Mouse (Mus musculus) T-helper 1 cell (primary cell): ENCODE results near the gene C2cd3.
"Not testable (repeated sequence)": the region's sequence is repeated elsewhere in the genome, so short reads cannot be mapped to it uniquely, and the experiment has no call there.

ENCODE experiments used
- in situ Hi-C: fragments of 300-600 bp; cut with MboI, MseI; formaldehyde crosslinking; loops from one replicate; pipeline ENCODE4 v1.15.1; 2025; ENCODE audit warnings: high pct_unique_total_duplicates

The C2cd3 gene

DNA sequence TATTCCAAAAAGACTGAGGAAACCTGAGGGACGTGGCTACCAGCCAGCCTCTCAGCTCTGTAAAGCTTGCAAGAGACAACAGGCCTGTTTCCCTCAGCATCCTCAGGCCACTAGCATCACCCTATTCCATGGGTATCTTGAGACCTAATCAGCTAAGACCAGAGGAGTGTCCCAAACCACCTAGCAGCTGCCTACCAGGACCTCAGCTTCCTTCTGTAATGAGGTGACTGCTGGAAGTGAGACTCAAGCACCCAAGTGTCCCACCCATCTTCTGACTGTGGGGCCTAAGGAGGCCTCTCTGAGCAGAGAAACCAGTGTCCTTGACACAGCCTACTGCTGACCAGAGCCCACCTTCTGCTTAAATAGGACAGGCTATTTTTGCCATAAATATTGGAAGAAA lies 97.5 kb downstream of the C2cd3 start:
- in situ Hi-C loops = loop anchor here (25.0 kb wide), 1 partner anchor 807 kb away; no protein-coding TSS in a partner anchor

DNA sequence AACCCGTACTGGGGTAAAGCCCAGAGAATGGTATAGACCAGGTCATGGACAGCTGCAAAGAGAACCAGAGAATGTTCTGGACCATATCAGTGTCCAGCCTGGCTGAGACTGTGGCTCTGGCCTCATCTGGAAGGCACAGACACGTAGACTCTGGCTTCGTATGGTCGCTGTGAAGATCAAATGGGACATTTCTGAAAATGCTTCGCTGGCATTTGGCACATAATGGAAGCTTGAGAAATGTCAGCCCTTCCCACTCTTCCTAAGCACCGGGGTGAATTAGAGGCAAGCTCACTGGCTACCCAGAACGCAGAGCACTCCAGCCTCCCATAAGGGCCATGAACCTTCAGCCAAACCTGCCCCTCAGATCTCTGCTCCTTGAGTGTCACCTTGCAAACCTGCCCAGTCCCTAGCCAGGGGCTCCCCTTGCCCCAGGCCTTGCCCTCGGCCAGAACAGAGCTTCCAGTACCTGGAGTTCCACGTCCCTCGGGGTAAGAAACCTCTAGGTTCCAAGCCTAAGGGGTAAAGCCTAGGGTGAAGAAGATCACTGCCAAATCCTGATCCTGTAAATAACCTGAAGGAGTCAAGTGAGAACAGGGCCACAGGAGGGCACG lies 98.9 kb downstream of the C2cd3 start:
- in situ Hi-C loops = loop anchor here (25.0 kb wide), 1 partner anchor 809 kb away; no protein-coding TSS in a partner anchor

DNA sequence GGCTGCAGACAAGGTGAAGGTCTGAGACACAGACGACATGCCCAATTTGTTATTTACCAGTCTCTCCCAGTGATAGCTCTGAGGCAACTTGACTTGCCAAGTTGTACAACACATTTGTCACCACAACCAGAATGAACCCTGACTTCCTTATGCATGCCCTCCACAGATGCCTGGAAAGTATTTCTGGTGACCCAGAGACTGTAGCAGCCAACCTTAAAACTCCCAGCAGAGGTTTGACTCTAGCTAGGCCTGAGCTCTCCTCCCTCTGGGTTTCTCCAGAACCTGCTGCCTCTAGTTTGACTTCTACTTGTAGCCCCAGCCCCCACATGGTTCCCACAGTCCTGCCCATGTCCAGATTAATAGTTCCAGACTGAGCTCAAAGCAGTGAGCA lies 99.4 kb downstream of the C2cd3 start:
- in situ Hi-C loops = loop anchor here (25.0 kb wide), 1 partner anchor 809 kb away; no protein-coding TSS in a partner anchor

DNA sequence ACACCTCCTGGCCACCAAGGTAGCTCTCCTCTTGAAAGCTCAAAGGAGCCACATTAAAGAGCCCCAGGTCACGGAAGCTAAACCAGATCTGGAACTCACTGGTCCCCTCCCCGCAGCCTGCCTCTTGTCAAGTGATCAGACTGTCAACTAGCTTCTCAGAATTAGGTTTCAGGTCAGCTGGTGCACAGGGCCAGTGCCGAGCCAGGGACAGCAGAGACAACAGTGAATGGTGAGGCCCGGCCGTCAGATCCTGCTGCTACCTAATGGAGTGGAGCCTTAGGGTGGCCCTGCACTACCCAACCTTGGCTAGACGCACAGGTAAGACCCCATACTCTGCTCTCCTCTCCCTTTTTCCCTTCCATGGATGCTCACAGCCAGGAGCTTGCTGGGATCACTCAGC lies 100.7 kb downstream of the C2cd3 start, which contains the start of gene Ucp3:
Ucp3 (plus strand) TSS at position 214 of the 400 bp plus-strand sequence.
- in situ Hi-C loops = loop anchor here (25.0 kb wide), 1 partner anchor 810 kb away; no protein-coding TSS in a partner anchor

DNA sequence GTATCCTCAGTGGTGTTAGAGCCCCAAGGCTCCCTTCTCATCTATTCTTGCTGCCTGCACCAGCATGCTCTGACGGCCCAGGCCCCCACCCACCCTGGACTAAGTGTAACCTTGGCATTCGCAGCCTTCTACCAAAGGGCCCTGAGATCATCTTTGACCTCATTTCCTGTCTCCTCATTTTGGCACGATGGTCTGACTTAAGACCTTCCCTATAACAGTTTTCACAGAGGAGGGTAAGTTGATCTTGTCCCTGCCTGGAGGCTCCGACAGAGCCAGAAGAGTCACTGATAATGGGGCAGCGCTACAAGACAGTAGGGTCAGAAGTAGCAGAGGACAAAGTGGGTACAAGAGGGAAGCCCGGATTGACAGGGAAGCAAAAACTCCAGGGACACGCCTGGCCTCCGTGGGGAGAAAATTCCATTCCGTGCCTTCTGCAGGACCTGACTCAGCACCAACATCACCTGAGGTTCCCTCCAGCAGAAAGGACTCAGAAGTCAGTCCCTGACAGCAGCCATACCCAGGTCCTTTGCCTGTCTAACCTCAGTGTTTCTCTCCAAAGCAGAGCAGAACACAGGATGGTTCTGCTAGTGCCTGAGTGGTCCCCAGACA lies 101.9 kb downstream of the C2cd3 start:
- in situ Hi-C loops = loop anchor here (25.0 kb wide), 1 partner anchor 812 kb away; no protein-coding TSS in a partner anchor

DNA sequence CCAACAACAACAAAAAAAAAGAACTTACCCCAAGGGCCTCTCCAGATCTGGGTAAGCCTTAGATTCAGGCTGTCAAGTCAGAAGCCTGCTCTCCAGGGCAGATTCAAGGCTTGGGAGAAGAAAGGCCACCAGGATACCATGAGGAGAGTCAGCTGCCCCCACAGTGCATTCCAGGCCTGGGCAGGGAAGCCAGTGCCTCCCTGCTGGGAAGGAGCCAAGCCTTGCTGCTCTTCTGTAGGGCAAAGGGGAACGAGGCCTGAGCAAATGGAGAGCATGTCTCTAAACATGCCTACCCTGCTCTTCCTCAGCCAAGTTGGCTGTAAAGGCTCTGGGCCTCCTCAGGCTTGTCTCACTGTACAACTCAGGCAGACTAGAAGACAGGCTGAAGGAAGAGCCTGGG lies 102.6 kb downstream of the C2cd3 start:
- in situ Hi-C loops = loop anchor here (25.0 kb wide), 1 partner anchor 812 kb away; no protein-coding TSS in a partner anchor

DNA sequence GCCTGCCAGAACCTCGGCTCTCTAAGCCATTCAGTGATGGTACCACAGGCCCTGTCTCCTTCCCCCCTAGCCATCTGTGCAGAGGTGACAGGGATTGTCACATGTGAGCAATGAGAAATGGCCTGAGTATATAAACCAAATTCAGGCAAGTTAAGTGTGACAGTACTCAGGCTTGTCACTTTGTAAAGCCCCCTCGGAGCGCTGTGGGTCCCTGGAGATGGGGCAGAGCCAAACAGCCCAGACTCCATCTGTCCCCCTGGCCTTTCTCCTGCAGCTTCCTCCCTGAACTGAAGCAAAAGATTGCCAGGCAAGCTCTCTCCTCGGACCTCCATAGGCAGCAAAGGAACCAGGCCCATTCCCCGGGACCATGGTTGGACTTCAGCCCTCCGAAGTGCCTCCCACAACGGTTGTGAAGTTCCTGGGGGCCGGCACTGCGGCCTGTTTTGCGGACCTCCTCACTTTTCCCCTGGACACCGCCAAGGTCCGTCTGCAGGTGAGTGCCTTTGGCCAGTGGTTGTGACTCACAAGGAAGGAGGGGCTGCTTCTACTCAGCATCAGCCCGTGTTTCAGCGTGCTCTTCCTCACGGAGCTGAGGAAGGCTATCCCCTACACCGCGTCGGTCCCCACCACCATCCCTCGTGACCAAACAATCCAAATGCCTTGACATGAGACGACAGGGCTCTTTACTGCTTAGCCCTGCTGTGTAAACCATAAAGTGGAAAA lies 107.2 kb downstream of the C2cd3 start:
- in situ Hi-C loops = no loop called here

DNA sequence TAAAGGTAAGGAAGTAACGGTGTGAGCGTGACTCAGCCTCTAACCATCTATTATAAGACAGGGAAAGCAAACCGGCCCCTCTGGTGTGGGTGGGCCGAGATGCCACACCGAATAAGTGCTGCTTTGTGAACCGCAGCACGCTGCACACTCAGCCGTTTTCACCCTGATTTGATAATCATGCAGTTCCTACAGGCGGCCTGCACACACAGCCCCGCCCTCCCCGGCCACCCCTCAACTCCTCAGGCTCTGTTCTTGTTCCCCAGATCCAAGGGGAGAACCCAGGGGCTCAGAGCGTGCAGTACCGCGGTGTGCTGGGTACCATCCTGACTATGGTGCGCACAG lies 107.8 kb downstream of the C2cd3 start:
- in situ Hi-C loops = no loop called here

DNA sequence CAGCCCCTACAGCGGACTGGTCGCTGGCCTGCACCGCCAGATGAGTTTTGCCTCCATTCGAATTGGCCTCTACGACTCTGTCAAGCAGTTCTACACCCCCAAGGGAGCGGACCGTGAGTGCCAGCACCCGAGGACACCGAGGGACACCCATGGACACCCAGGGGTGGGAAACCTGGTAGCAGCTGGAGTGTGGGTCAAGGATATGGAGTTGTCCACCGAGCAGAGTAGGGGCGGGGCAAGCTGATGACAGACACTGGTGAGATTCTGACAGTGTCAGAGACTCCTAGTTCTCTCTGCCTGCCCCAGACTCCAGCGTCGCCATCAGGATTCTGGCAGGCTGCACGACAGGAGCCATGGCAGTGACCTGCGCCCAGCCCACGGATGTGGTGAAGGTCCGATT lies 108.1 kb downstream of the C2cd3 start:
- in situ Hi-C loops = no loop called here

DNA sequence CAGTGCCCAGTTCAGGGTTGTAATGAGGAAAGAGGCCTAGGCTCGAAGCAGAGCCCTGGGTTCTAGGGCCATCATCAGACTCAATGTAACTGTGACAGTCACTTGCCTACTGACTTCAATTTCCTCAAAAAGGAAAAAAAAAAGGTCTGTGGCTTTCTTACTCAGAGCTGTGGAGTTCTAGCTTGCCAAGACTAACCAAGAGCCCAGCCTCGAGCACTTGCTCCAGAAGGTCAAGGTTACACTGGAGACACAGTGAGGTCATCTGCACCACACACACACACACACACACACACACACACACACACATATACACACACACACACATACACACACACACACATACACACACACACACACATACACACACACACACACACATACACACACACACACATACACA lies 110.0 kb downstream of the C2cd3 start:
- in situ Hi-C loops = not testable (repeated sequence)

DNA sequence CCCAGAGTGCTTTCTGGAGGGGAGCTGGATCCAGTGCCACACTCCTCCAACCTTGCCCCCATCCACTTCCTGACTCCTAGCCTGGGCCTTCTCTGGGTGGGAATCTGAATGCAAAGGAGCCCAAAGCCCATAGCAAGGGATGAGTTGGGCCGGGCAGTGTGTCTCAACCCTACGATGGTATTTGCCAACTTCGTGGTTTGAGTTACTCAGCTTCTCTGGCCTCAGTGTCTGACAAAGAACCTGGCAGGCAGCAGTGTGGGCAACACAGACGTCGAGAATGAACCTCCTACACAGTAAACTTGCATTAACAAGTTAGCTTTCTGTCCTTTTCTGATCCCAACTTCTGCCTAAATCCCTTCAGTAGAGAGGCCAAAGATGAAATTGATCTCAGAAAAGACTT lies 112.5 kb downstream of the C2cd3 start:
- in situ Hi-C loops = no loop called here

DNA sequence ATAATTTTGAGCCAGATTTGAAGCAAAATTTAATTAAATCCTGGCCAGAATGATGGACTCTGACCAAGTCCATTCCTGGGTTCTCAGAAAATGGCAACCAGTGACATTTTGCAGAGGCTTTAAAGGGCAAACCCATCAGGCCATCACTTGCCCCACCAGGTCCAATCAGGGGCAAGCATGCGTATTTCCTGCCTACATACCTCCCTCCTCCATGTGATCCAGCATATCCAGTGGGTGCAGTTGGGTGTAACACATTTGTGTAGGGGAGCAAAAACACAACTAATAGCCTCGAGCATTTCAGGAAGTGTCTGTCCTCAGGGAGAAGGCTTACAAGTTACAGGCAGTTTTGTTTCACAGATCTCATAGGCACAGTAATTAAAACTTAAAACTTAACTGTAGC lies 115.3 kb downstream of the C2cd3 start:
- in situ Hi-C loops = no loop called here

DNA sequence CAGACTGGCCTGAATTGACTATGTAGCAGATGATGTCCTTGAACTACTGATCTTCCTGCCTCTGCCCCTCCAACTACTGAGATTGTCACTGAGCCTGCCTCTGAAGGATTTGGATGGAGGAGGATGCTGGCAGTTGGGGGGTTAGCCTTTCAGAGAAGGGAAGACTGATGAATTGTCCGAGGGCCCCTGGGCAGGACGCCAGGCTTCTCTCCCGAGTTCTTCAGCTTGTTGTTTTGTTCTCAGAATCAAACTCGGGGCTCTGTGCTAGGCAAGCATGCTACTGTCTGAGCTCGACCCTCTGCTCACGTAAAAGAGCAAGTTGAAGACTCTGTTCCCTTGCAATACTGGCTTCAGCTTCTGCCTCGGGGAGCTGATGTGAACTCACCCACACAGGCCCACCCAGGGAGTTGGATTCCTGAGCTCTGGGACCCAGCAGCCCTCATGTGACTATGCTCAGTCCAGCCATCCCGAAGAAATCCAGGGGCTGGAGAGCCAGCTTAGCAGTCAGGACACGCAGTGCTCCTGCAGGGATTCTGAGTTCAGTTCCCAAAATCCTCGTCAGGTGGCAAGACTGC lies 116.5 kb downstream of the C2cd3 start:
- in situ Hi-C loops = no loop called here

DNA sequence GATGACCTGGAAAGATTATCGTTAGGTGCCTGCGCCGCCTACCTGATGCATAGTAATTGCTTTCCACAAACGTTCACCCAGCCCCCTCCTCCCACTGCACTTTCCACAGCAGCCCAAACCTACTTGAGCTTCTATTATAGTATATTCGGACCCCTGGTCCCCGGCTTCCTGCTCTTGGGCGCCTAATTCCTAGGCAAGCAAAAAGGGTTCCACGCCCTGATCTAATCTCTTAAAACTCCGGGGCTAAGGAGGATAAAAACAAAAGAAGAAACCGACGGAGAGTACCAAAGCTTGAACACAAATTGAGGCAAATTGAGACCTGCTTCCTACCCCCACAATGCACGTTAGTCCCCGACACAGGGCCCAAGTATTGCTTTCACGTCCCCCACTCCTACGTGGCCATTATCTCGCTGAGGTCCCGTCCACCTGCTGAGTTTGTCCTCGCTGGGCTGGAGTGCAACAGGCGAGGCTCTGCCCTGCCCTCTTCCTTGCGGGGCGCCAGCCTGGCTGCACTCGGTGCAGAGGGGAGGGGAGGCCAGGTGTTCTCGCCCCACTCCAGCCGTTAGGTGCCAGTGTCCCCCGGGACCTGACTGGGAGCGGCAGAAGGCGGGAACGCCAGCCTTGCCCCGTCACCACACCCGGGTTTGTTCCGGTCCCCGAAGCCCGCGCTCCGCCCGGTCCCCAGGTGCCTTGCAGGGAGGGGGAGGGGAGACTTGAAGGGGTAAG lies 120.5 kb downstream of the C2cd3 start:
- in situ Hi-C loops = no loop called here

DNA sequence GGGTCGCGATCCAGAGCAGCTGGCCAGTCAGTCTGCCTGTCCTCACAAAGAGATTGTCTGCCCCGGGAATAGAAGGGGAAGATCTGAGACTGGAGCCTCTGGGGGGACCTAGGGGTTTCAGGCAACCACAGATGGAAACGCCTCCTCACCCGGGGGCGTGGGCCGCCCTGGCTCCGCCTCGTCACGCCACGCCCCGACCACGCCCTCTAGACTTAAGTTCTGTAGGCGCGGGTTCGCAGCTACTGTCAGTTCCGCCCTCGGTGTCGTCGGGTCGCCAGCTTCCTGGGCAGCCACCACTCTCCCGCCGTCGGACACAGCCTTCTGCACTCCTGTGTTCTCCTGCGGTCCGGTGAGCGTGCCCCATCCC lies 121.1 kb downstream of the C2cd3 start, which contains the start of gene Ucp2:
Ucp2 (plus strand) TSS at position 221 of the 367 bp plus-strand sequence.
- in situ Hi-C loops = no loop called here

DNA sequence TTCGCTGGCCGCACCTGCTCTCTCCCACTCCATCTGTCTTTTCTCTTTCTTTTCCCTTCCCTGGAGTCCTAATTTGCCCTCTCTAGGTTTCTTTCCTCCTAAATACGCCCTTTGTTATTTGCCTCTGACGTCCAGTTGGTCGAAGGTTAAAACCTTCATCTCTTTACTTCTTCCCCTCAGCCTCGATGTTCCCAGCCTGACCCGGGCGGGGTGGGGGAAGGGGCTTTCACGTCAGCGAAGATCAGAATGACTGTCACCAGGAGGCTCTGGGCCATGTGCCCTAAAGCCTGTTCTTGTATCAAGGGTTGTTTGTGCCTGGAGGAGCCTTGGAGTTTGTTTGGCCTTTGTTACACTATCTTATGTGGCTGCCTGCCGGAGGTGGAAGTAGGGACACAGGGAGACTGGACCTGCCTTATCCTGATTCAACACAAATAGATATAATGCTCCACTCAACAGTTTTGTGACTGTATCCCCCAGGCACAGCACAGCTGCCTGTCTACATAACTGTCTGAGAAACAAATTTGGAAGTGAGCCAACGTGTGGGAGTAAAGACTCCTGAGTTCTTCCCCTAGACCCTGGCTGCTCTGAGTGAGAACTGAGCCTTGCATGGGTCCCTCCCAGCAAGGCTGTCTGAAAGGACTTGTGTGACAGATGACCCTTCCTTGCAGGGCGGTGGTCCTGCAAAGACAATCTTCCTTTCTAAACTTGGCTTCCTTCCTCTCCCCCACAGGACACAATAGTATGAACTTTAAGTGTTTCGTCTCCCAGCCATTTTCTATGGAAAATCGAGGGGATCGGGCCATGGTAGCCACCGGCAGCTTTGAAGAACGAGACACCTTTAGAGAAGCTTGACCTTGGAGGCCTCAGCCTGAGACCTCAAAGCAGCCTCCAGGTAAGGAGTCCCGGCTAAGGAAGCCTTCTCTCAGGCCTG lies 121.7 kb downstream of the C2cd3 start:
- in situ Hi-C loops = no loop called here

DNA sequence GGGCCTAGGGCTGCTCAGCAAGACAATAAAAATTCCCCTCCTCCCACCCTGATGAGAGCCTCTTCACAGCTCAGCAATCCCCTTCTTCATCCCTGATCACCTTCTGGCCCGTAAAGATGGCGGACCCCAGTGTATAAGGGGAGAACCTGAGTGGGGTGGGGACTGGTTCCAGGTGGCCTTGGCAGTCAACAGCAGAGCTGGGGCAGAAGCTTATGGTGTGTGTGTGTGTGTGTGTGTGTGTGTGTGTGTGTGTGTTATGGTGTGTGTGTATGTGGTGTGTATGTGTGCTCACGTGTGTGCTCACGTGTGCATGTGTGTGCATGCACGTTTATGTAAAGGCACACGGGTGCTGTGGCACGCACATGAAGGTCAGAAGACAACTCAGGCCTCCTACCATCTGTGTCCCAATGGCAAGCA lies 122.4 kb downstream of the C2cd3 start:
- in situ Hi-C loops = no loop called here

DNA sequence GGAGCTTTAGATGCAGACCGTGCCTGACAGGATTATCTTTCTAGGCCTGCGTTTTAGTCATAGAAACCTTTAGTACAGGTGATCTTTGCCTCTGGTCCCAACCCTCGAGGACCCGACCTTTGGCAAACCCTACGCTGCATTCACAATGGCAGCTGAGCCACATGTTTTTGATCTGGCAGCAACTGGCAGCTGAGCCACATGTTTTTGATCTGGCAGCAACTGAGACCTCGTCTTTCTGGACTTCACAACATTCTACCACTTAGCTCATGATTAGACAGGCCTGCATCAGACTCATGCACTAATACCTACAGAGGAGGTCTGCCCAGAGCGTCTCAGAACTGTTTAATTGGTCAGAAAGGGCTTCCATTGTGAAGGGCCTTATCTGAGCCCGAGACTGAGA lies 123.0 kb downstream of the C2cd3 start:
- in situ Hi-C loops = no loop called here

DNA sequence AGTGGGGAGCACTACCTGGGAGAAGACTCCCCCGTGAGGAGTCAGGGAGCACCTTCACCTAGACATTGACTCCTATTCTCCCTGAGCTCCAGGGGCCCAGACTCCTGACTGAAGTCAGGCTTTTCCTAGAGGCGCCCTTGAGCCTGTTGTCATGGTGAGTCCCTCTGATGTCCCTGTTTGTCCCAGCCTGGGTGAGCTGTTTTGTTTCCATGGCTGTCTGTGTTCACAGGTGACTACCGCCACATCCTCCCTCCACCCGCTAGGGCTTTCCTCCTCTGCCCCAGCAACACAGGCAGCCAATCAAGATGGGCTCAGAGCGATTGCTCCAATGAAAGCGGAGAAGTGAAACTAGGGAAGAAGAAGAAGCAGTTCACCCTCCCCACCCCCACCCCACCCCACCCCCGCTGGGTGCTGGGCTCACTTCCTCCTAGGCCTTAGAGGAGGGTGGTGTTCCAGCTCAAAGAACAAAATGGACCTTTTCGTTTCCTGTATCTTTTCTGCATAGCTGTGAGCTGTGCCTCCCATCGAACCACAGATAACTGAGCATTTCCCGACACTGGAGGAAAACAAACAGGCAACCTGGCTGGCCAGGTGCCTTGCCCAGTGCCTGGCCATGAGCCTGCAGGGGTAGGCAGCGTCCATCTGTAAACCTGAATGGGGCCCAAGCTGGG lies 123.7 kb downstream of the C2cd3 start:
- in situ Hi-C loops = no loop called here

DNA sequence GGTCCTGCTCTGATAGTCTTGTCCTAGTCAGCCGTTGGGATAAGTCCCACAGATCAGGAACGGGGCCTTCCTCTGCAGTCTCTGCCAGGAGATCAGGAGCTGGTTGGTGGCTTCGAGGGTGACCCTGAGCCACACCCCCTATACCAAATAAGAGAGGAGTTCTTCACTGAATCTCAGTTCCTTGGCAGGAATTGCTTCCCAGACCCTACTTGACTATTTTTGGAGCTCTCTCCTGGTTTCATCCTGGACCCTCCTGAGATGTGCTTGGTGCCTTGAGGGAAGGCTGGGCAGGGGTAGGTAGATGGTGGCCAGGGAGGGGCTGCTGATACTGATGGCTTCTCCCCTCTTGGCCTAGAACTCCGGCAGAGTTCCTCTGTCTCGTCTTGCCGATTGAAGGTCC lies 124.3 kb downstream of the C2cd3 start:
- in situ Hi-C loops = no loop called here
